Mouse (Mus musculus) E14TG2a.4 (cell line): ENCODE results near the gene Top1.
A peak's percentile ranks its signal among the peaks of the same experiment; 100 is the strongest.

Experiments
- H3K27me3 ChIP-seq: 2 replicates; pipeline ENCODE4 v1.6.1; 2014; ENCODE audit warnings: low read length, control low read depth; ENCODE audit not compliant: insufficient read depth
- H3K36me3 ChIP-seq: 2 replicates; pipeline ENCODE4 v1.6.1; 2014; ENCODE audit warnings: low read length, control low read depth; ENCODE audit not compliant: insufficient read depth
- H3K4me1 ChIP-seq: replicated peaks from 2 replicates; pipeline ENCODE4 v1.6.1; 2014; ENCODE audit warnings: low read depth, low read length, control low read depth
- H3K4me3 ChIP-seq: replicated peaks from 2 replicates; pipeline ENCODE4 v1.5.1; 2014; ENCODE audit warnings: mild to moderate bottlenecking, low read length
- H3K9me3 ChIP-seq: 2 replicates; pipeline ENCODE4 v1.6.1; 2014; ENCODE audit warnings: low read length, control low read depth
- CTCF ChIP-seq: conservative IDR thresholded peaks from 2 replicates; pipeline ENCODE4 v1.5.1; 2014; ENCODE audit warnings: low read length
- NANOG ChIP-seq: IDR thresholded peaks from 2 replicates; pipeline ENCODE4 v1.6.1; 2014; ENCODE audit warnings: borderline replicate concordance, low read length, mixed read lengths
- POU5F1 ChIP-seq: IDR thresholded peaks from 2 replicates; pipeline ENCODE4 v1.6.1; 2014; ENCODE audit warnings: low read length, borderline replicate concordance

Gene Top1

GRCm38 (mm10) chr2:160730797-160731116 lies 85.1 kb downstream of the Top1 start:
- H3K9me3 ChIP-seq = no peaks in the 10 kb centered on the region
- H3K36me3 ChIP-seq = peaks cover 23% of the 10 kb centered on the region
- TF ChIP-seq CTCF = no peak
- H3K4me3 ChIP-seq = peak overlapping the region; percentile 95
- peaks cover 10% of the 10 kb centered on the region; the same call in 1 of the 2 replicates for H3K27me3 ChIP-seq
- peaks cover 50% of the 10 kb centered on the region for H3K4me1 ChIP-seq

DNA sequence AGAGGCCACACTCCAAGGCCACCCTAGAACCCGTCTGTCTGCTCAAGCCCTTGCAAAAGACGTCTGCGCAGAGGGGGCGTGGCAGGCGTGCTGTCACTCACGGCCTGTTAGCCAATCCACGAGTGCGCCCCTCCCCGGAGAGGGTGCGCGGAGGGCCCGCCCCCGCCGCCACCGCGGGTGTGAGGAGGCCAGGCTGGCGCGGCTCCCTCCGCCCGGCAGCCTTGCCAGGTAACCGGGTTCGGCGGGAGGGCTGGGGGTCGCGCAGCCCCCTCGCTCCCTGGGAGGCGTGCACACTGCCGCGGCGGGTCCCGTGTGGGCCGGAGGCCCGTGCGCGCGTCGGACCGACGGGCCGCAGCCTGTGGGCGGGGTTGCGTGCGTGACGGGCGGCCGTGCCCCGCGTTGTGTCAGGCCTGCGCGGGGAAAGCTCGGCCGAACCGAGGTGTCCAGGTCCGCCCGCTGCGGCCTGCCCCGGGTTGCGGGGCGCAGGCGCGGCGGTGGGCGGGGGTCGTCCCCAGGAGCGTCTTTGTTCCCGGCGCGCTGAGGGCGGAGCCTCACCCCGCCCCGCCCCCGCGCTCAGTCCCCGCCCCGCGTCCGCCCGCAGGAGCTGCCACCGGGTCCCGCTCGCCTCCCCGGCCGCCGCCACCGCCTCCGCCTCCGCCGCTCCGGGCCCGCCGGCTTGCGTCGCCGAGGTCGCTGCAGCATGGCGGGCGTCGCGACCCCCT lies 85.6 kb downstream of the Top1 start, which contains the start of gene Plcg1:
Plcg1 (plus strand) TSS at position 184 of the 722 bp plus-strand sequence.
- H3K4me3 ChIP-seq = peak within 1 kb of the TSS; percentile 95
- no peaks in the 10 kb centered on the region for H3K9me3 ChIP-seq
- peaks cover 23% of the 10 kb centered on the region for H3K36me3 ChIP-seq
- no peak for TF ChIP-seq POU5F1
- TF ChIP-seq NANOG = no peak
- no peak for TF ChIP-seq CTCF
- peaks cover 55% of the 10 kb centered on the region for H3K4me1 ChIP-seq
- peaks cover 10% of the 10 kb centered on the region; the same call in 1 of the 2 replicates for H3K27me3 ChIP-seq

- peaks cover 61% of the 10 kb centered on the region for H3K4me1 ChIP-seq
- peak overlapping the region; percentile 95 for H3K4me3 ChIP-seq
- H3K36me3 ChIP-seq = peaks cover 27% of the 10 kb centered on the region
- H3K27me3 ChIP-seq = peaks cover 10% of the 10 kb centered on the region; the same call in 1 of the 2 replicates
- TF ChIP-seq POU5F1 (no peak), NANOG (no peak), CTCF (no peak)
- no peaks in the 10 kb centered on the region for H3K9me3 ChIP-seq
These were observed 86.2 kb downstream of the Top1 start for GRCm38 (mm10) chr2:160731839-160732261.

- Histone ChIP-seq H3K36me3 (peaks cover 33% of the 10 kb centered on the region), H3K4me3 (peak overlapping the region; percentile 95), H3K27me3 (peaks cover 10% of the 10 kb centered on the region; the same call in 1 of the 2 replicates), H3K9me3 (no peaks in the 10 kb centered on the region), H3K4me1 (peaks cover 68% of the 10 kb centered on the region)
- TF ChIP-seq POU5F1 = no peak
These were observed 86.8 kb downstream of the Top1 start for GRCm38 (mm10) chr2:160732420-160732995.

DNA sequence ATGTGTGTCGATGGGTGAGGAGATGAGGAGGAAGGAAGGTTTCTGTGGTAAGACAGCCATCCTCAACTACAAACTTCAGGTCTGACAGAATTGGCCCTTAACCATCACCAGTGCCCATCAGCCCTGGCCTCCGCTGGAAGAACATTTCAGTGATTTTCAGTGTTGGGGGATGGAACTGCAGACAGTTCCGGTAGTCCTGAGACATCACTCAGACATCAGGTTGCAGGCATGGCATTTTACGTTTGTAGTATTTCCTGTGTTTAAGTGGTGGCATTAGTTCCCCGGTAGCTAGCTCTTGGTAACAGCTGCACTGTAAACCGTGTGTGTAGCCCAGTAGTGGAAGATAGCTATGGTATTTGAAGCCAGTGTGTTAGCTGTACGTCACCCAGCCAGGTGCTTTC lies 87.4 kb downstream of the Top1 start:
- Histone ChIP-seq H3K9me3 (no peaks in the 10 kb centered on the region), H3K27me3 (peaks cover 10% of the 10 kb centered on the region; the same call in 1 of the 2 replicates), H3K4me1 (peaks cover 74% of the 10 kb centered on the region), H3K36me3 (peaks cover 38% of the 10 kb centered on the region), H3K4me3 (peak overlapping the region; percentile 95)
- TF ChIP-seq POU5F1 = no peak
- TF ChIP-seq CTCF = no peak
- TF ChIP-seq NANOG = no peak

DNA sequence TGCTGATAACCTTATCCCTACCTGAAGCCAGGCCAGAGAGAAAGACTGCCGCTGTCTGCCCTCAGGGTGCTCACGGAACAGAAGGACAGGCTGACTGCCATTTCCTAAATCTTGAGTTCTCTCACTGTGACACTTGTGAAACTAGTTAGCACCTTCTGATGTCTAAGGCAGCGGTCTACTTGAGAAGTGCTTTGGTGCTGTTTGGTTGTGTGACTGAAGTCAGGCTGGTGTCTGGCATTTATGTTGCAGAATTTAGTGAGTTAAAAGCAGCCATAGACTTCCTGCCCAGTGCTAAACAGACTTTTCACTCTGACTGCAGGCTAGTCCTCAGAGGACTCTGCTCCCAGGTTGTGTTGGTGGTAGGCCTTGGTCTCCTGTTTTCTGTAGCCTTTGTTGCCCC lies 88.6 kb downstream of the Top1 start:
- H3K4me3 ChIP-seq = no peak overlapping the region
- TF ChIP-seq POU5F1 (no peak), NANOG (no peak), CTCF (no peak)
- H3K4me1 ChIP-seq = peaks cover 86% of the 10 kb centered on the region

GRCm38 (mm10) chr2:160735706-160736310 lies 90.1 kb downstream of the Top1 start:
- TF ChIP-seq CTCF (no peak), NANOG (no peak; the same call in 1 of the 2 replicates), POU5F1 (no peak)
- H3K36me3 ChIP-seq = peaks cover 64% of the 10 kb centered on the region
- peak overlapping the region; percentile 37 for H3K4me3 ChIP-seq
- no peaks in the 10 kb centered on the region for H3K27me3 ChIP-seq
- peaks cover 89% of the 10 kb centered on the region for H3K4me1 ChIP-seq
- no peaks in the 10 kb centered on the region for H3K9me3 ChIP-seq

More for the DNA sequence above, 88.6 kb downstream of the Top1 start:
- Histone ChIP-seq H3K9me3 (no peaks in the 10 kb centered on the region), H3K27me3 (peaks cover 10% of the 10 kb centered on the region; the same call in 1 of the 2 replicates), H3K36me3 (peaks cover 50% of the 10 kb centered on the region)

GRCm38 (mm10) chr2:160736466-160736865 lies 90.8 kb downstream of the Top1 start:
- Histone ChIP-seq H3K4me3 (peak overlapping the region; percentile 37), H3K4me1 (peaks cover 95% of the 10 kb centered on the region), H3K27me3 (no peaks in the 10 kb centered on the region), H3K9me3 (no peaks in the 10 kb centered on the region), H3K36me3 (peaks cover 70% of the 10 kb centered on the region)
- TF ChIP-seq POU5F1 (no peak), CTCF (no peak), NANOG (no peak)
